Mouse (Mus musculus) midbrain, embryonic 14.5 days (tissue): ENCODE results near the gene Spag6. TPM values are rescaled to one million over a fixed set of nuclear protein-coding genes. Genes with fewer than 3 reads are reported as not detected.

Experiments used
- ATAC-seq: fragments of 200-750 bp; cut with Nextera tagmentation; 2 replicates; pipeline ENCODE4 v1.8.0; 2017; ENCODE audit warnings: moderate number of reproducible peaks, moderate library complexity; ENCODE audit not compliant: low FRiP score, low TSS enrichment
- DNase-seq: peaks from one replicate; pipeline ENCODE4 v3.0.0-alpha.2; 2015
- H3K27ac ChIP-seq: fragments of 300-500 bp; sonication (generic); replicated peaks from 2 replicates; pipeline ENCODE4 v1.5.1; 2014; ENCODE audit warnings: mild to moderate bottlenecking, low read depth, low read length, moderate library complexity
- H3K27me3 ChIP-seq: fragments of 300-500 bp; sonication (generic); 2 replicates; pipeline ENCODE4 v1.6.1; 2014; ENCODE audit warnings: low read length, control low read depth, mixed read lengths; ENCODE audit not compliant: control insufficient read depth, insufficient read depth
- H3K36me3 ChIP-seq: fragments of 300-500 bp; sonication (generic); 2 replicates; pipeline ENCODE4 v1.6.1; 2014; ENCODE audit warnings: low read length, control low read depth; ENCODE audit not compliant: control insufficient read depth, insufficient read depth
- H3K4me1 ChIP-seq: fragments of 300-500 bp; sonication (generic); 2 replicates; pipeline ENCODE4 v1.6.1; 2014; ENCODE audit warnings: mild to moderate bottlenecking, antibody characterized with exemption, low read length, control low read depth; ENCODE audit not compliant: control insufficient read depth, insufficient read depth
- H3K4me2 ChIP-seq: fragments of 300-500 bp; sonication (generic); 2 replicates; pipeline ENCODE4 v1.6.1; 2014; ENCODE audit warnings: mild to moderate bottlenecking, low read length, moderate library complexity
- H3K4me3 ChIP-seq: fragments of 300-500 bp; sonication (generic); replicated peaks from 2 replicates; pipeline ENCODE4 v1.5.1; 2014; ENCODE audit warnings: low read depth, low read length
- H3K9ac ChIP-seq: fragments of 300-500 bp; sonication (generic); replicated peaks from 2 replicates; pipeline ENCODE4 v1.6.1; 2014; ENCODE audit warnings: mild to moderate bottlenecking, low read length, moderate library complexity
- H3K9me3 ChIP-seq: fragments of 300-500 bp; sonication (generic); 2 replicates; pipeline ENCODE4 v1.6.1; 2016; ENCODE audit warnings: low read length, control low read depth, mixed read lengths; ENCODE audit not compliant: control insufficient read depth
- WGBS: fragments of 180-500 bp; shearing (Covaris S2); extraction: QIAGEN DNeasy Blood & Tissue Kit; methylation state at CpG from one replicate; pipeline ENCODE4 v1.1.7; 2014; 5-methylcytosine and 5-hydroxymethylcytosine counted together
- polyA plus RNA-seq: library from polyadenylated mRNA; unstranded; fragments of >200 nt; fragmentation: Nextera tagmentation; extraction: Ambion mirVana; gene quantifications from 2 replicates; pipeline ENCODE4 v1.2.1, GENCODE M21; 2014

Gene Spag6
- polyA plus RNA-seq, 1 experiment from 2014 or later: 0.25 TPM

DNA sequence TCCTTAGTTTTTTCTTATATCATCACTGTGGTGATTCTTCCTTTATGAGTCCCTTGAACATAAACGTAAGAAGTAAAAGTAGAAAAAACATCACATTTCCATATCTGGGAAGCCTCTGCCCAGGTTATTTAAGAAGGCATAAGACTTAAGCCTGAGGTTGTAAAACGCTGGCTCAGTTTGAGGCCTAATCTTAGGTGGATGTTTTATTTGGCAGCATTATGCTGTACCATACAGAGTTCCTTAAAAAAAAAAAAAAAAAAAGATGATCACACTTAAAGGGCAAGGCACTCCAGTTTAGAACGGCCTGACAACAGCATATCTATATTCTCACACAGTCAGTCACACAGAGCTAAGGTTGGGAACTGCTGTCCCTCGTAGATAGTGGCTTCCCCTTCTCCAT is 32.0 kb downstream of the Spag6 start:
- no peak for DNase-seq
- no peak overlapping the region for H3K4me2 ChIP-seq
- 85% methylated on average over 4 of the region's 4 CpGs for WGBS
- no peak overlapping the region for H3K9ac ChIP-seq
- no peak overlapping the region for H3K4me3 ChIP-seq
- no peaks in the 10 kb centered on the region for H3K4me1 ChIP-seq
- no peaks in the 10 kb centered on the region for H3K36me3 ChIP-seq
- no peaks in the 10 kb centered on the region for H3K27me3 ChIP-seq
- H3K9me3 ChIP-seq: no peaks in the 10 kb centered on the region
- no peak overlapping the region for H3K27ac ChIP-seq
- ATAC-seq: no peak

DNA sequence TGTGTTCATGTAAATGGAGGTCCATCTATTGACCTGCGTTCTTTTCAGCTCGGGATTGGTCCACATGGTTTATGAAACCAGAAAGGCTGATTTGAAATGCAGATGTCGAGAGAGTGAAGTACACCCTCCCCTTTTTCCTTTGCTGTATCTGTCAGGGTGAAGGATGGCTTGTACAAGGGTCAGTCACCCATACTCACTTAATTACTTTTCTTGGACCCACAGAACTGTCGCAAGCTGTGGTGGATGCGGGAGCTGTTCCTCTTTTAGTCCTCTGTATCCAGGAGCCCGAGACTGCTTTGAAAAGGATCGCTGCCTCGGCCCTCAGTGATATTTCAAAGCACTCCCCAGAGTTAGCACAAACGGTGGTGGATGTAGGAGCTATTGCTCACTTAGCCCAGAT is 37.9 kb downstream of the Spag6 start:
- Histone ChIP-seq H3K4me3 (no peak overlapping the region), H3K9me3 (no peaks in the 10 kb centered on the region), H3K9ac (no peak overlapping the region), H3K27ac (no peak overlapping the region), H3K4me1 (0 out of 2 replicates have a peak, but pooled peaks cover 10% of the 10 kb centered on the region), H3K27me3 (no peaks in the 10 kb centered on the region), H3K4me2 (peak overlapping the region; percentile 27), H3K36me3 (no peaks in the 10 kb centered on the region)
- ATAC-seq (no peak), DNase-seq (peak; percentile 13)
- 17% methylated on average over 9 of the region's 9 CpGs for WGBS

DNA sequence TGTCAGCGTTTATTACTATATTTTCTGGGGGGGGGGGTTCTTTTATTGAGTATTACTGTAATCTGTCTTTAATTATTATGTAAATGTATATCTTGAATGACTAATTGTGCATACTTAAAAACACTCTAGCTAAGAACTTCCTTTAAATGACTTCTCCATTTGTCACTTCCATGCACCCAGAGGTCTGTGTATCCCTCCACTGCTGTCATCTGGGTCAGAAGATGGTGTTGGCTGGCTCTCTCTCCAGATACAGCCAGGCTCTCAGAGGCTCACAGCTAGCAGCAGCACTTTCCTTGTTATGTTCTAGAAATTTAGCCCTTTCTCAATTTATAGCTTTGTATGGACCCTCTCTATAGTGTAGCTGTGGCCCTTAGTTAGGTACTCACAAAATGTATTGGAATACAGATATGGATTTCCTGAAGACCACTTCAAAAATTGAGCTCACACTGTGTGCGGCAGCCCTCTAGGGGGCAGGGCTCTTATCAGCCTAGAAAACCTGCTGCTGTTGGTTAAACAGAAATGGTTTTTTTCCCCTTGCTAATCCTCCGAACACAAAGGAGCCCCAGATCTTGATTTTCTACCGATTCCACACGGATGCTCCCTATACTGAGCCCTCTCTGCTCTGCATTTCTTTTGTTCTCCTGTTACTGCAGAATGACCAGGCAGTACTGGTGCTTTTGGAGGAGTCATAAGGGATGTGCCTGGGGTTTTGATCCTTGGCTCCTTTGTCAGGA is 40.7 kb downstream of the Spag6 start:
- Histone ChIP-seq H3K4me3 (no peak overlapping the region), H3K9me3 (no peaks in the 10 kb centered on the region), H3K27me3 (no peaks in the 10 kb centered on the region), H3K4me2 (no peak overlapping the region), H3K4me1 (peaks cover 14% of the 10 kb centered on the region; the same call in 1 of the 2 replicates), H3K9ac (no peak overlapping the region), H3K36me3 (no peaks in the 10 kb centered on the region), H3K27ac (peak overlapping the region; percentile 52; the same call in 1 of the 2 replicates)
- peak; percentile 11; the same call in 1 of the 2 replicates for ATAC-seq
- WGBS: 28% methylated on average over 5 of the region's 5 CpGs
- DNase-seq: peak; percentile 70

DNA sequence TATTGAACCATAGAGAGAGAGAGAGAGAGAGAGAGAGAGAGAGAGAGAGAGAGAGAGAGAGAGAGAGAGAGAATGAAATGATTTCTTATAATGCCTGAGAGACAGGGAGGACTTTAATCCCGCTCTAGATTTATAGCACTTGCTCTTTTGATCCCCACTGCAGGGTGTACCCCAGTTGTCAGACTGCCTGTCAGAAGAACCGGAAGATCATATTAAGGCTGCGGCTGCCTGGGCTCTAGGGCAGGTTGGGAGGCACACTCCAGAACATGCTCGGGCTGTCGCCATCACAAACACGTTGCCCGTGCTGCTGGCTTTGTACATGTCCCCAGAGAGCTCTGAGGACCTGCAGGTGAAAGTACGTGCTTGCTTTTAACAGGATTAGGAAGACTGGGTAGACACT is 43.2 kb downstream of the Spag6 start:
- DNase-seq (peak; percentile 7), ATAC-seq (no peak)
- Histone ChIP-seq H3K4me1 (peaks cover 8% of the 10 kb centered on the region; the same call in 1 of the 2 replicates), H3K9ac (no peak overlapping the region), H3K4me3 (no peak overlapping the region), H3K4me2 (no peak overlapping the region), H3K27ac (no peak overlapping the region), H3K9me3 (no peaks in the 10 kb centered on the region), H3K36me3 (no peaks in the 10 kb centered on the region), H3K27me3 (no peaks in the 10 kb centered on the region)
- 20% methylated on average over 8 of the region's 8 CpGs for WGBS

DNA sequence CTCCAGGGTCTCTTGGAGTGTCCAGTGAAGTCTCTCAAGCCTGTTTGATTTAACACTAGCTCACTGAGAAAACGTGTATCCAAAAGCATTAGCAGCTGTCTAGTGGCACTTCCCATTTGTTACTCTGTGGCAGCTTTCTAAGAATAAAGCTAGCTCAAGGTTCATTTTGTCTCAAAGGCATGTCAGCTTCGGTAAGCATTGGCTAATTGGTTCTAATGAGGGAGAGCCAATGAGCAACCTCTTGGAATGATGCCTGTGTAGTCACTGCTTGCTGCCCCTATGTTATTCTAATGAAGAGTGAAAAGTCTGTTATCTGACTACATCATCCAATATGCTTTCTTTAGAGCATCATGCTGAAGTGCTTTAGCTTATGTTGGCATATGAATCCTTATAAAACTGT is 45.4 kb downstream of the Spag6 start:
- WGBS: 68% methylated on average over 2 of the region's 2 CpGs
- DNase-seq: no peak
- no peak overlapping the region for H3K4me3 ChIP-seq
- no peaks in the 10 kb centered on the region for H3K36me3 ChIP-seq
- H3K27ac ChIP-seq: no peak overlapping the region
- H3K4me2 ChIP-seq: no peak overlapping the region
- no peaks in the 10 kb centered on the region for H3K27me3 ChIP-seq
- H3K9ac ChIP-seq: no peak overlapping the region
- ATAC-seq: no peak
- H3K4me1 ChIP-seq: peaks cover 8% of the 10 kb centered on the region; the same call in 1 of the 2 replicates
- H3K9me3 ChIP-seq: no peaks in the 10 kb centered on the region

- H3K4me1 ChIP-seq: no peaks in the 10 kb centered on the region
- no peak for ATAC-seq
- no peak overlapping the region for H3K9ac ChIP-seq
- DNase-seq: peak; percentile 74
- no peaks in the 10 kb centered on the region for H3K9me3 ChIP-seq
- no peaks in the 10 kb centered on the region for H3K27me3 ChIP-seq
- no peak overlapping the region for H3K27ac ChIP-seq
- no peak overlapping the region for H3K4me2 ChIP-seq
- WGBS: 61% methylated on average over 2 of the region's 2 CpGs
- H3K36me3 ChIP-seq: no peaks in the 10 kb centered on the region
- no peak overlapping the region for H3K4me3 ChIP-seq
Measured at GRCm38 (mm10) chr2:18756144-18756543, 62.3 kb downstream of the Spag6 start.

- DNase-seq (no peak), ATAC-seq (no peak)
- Histone ChIP-seq H3K4me2 (no peak overlapping the region), H3K9ac (no peak overlapping the region), H3K36me3 (no peaks in the 10 kb centered on the region), H3K9me3 (no peaks in the 10 kb centered on the region), H3K4me3 (no peak overlapping the region), H3K27me3 (no peaks in the 10 kb centered on the region), H3K27ac (no peak overlapping the region), H3K4me1 (peaks cover 4% of the 10 kb centered on the region; the same call in 1 of the 2 replicates)
- 90% methylated on average over 2 of the region's 2 CpGs for WGBS
Measured at GRCm38 (mm10) chr2:18764846-18765245, 71.0 kb downstream of the Spag6 start.

DNA sequence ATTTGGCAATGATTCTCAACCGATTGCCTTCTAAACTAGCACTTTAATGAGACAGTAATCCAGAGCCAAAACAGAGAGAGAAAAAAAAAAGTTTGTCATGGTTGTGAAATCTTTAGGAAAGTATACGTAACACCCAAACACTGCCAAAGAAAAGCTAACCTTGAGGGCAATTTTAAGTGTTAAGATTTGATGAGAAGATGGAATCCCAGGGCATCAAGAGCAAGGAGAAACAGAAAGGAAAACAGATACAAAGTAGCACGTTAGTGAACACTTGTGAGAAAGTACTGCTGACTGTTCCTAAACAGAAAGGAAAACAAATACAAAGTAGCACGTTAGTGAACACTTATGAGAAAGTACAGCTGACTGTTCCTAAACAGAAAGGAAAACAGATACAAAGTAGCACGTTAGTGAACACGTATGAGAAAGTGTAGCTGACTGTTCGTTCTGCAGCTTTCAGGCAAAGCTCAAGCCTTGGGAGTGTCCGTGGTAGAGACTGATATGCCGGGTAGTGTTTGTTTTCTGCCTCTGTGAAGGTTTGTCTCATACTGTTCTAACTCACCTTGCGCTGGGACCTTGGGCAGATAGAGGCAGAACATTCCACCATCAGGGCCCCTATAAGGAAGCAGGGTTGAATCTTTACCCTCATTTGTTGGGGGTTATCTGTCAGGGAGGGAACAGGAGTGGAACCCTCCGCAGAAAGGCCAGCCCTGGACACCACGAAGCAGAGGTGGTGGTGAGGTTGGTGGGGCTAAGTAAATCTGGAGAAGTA is 71.8 kb downstream of the Spag6 start:
- no peak overlapping the region for H3K9ac ChIP-seq
- no peak overlapping the region for H3K27ac ChIP-seq
- H3K9me3 ChIP-seq: no peaks in the 10 kb centered on the region
- H3K36me3 ChIP-seq: no peaks in the 10 kb centered on the region
- H3K4me3 ChIP-seq: no peak overlapping the region
- no peak for DNase-seq
- 67% methylated on average over 12 of the region's 12 CpGs for WGBS
- H3K4me1 ChIP-seq: peaks cover 4% of the 10 kb centered on the region; the same call in 1 of the 2 replicates
- peak overlapping the region; percentile 75; the same call in 1 of the 2 replicates for H3K4me2 ChIP-seq
- ATAC-seq: no peak
- H3K27me3 ChIP-seq: no peaks in the 10 kb centered on the region
